Mouse (Mus musculus): Measurements from ENCODE around the gene Frrs1l. TPM values are rescaled to one million over a fixed set of nuclear protein-coding genes. Genes with fewer than 3 reads are reported as not detected.
A peak's percentile ranks its signal among the peaks of the same experiment; 100 is the strongest.

The Frrs1l gene
- polyA plus RNA-seq, 1 experiment from 2014 or later = 0.92 TPM

DNA sequence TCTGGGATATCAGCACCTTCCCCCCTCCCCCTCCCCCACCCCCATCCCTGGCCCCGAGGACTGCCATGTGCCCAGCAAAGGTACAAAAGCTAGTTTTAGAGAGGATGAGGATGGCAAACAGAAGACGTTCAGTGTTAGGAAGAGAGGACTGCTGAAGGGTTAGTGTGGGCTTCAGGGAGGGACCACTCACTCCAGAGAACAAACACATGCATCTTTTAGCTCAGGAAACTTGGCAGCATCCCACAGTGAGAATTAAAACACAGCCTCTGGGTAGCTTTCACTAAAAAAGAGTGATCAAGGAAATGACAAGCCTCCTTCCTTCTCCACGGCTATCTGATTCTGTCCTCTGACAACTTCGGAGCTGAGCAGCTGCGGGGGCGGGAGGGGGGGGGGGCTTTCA lies 20.7 kb upstream of the Frrs1l start:
- no peak for ATAC-seq
- no peak overlapping the region for H3K27ac ChIP-seq
- WGBS = 19% methylated on average over 6 of the region's 6 CpGs

DNA sequence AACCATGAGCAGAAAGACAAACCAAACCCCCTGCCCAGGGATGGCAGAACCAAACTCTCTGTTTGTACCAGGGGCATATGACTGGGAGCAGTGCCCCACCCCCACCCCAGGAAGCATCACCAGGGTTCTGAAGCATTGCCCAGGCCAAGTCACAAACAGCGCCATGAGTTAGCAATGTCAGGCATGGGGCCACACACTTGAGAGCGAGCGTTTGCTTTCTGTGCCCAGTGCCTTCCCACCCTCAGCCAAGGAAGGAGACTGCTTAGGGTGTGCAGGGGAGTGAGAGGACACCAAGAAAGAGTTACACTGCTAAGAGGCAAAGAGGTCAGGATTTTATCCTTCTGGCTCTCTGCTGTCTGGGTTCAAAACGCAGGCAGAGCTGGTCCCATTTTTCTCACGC lies 20.2 kb upstream of the Frrs1l start:
- Histone ChIP-seq H3K27ac (no peak overlapping the region), H3K4me1 (replicated peaks) (no peaks in the 10 kb centered on the region), H3K27me3 (replicated peaks) (no peaks in the 10 kb centered on the region; the same call in 1 of the 2 replicates), H3K9me3 (no peaks in the 10 kb centered on the region), H3K9ac (no peak overlapping the region), H3K36me3 (no peaks in the 10 kb centered on the region), H3K4me3 (replicated peaks) (no peak overlapping the region), H3K4me2 (replicated peaks) (no peak overlapping the region)
- 48% methylated on average over 5 of the region's 5 CpGs for WGBS
- ATAC-seq = no peak

More for the DNA sequence above, 20.7 kb upstream of the Frrs1l start:
- no peak overlapping the region for H3K4me3 ChIP-seq (replicated peaks)
- H3K36me3 ChIP-seq = no peaks in the 10 kb centered on the region
- no peak overlapping the region for H3K9ac ChIP-seq
- no peak overlapping the region for H3K4me2 ChIP-seq (replicated peaks)
- H3K27me3 ChIP-seq (replicated peaks) = no peaks in the 10 kb centered on the region; the same call in 1 of the 2 replicates
- no peaks in the 10 kb centered on the region for H3K9me3 ChIP-seq
- no peaks in the 10 kb centered on the region for H3K4me1 ChIP-seq (replicated peaks)

DNA sequence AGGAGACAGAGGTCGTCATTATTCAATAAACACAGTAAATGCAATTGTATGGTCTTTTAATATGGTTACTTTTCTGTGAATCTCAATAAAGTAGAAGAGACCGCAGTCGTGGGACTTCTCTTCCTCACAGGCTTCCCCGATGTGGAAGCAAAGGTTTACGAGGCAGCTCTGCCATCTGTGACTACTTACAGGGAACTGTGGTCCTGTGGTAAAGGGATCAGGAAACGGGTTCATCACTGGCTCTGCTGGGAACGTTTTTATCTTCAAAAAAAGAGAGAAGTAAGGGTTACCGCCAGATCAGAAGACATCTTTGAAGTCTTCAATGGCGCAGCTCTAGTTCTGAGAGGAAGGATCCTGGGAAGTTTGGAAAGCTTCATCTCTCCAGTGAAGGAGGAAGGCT lies 17.5 kb upstream of the Frrs1l start:
- ATAC-seq = no peak
- Histone ChIP-seq H3K27ac (no peak overlapping the region), H3K4me2 (replicated peaks) (no peak overlapping the region), H3K27me3 (replicated peaks) (no peaks in the 10 kb centered on the region; the same call in 1 of the 2 replicates), H3K9ac (no peak overlapping the region), H3K4me1 (replicated peaks) (no peaks in the 10 kb centered on the region), H3K36me3 (no peaks in the 10 kb centered on the region), H3K9me3 (no peaks in the 10 kb centered on the region), H3K4me3 (replicated peaks) (no peak overlapping the region)
- 74% methylated on average over 9 of the region's 9 CpGs for WGBS

GRCm38 (mm10) chr4:57005011-57005410 lies 14.8 kb upstream of the Frrs1l start:
- 66% methylated on average over 8 of the region's 8 CpGs for WGBS

GRCm38 (mm10) chr4:57003886-57004285 lies 13.7 kb upstream of the Frrs1l start:
- H3K9ac ChIP-seq = no peak overlapping the region
- H3K4me3 ChIP-seq (replicated peaks) = no peak overlapping the region
- H3K27me3 ChIP-seq (replicated peaks) = no peaks in the 10 kb centered on the region
- ATAC-seq = no peak
- 81% methylated on average over 8 of the region's 8 CpGs for WGBS
- no peaks in the 10 kb centered on the region for H3K4me1 ChIP-seq (replicated peaks)
- no peak overlapping the region for H3K4me2 ChIP-seq (replicated peaks)
- H3K9me3 ChIP-seq = no peaks in the 10 kb centered on the region
- H3K36me3 ChIP-seq = no peaks in the 10 kb centered on the region
- H3K27ac ChIP-seq = no peak overlapping the region

More at GRCm38 (mm10) chr4:57005011-57005410, 14.8 kb upstream of the Frrs1l start:
- H3K36me3 ChIP-seq = no peaks in the 10 kb centered on the region
- no peak for ATAC-seq
- no peaks in the 10 kb centered on the region for H3K4me1 ChIP-seq (replicated peaks)
- H3K4me2 ChIP-seq (replicated peaks) = no peak overlapping the region
- H3K9me3 ChIP-seq = no peaks in the 10 kb centered on the region
- H3K4me3 ChIP-seq (replicated peaks) = no peak overlapping the region
- H3K27me3 ChIP-seq (replicated peaks) = no peaks in the 10 kb centered on the region; the same call in 1 of the 2 replicates
- no peak overlapping the region for H3K27ac ChIP-seq
- no peak overlapping the region for H3K9ac ChIP-seq

DNA sequence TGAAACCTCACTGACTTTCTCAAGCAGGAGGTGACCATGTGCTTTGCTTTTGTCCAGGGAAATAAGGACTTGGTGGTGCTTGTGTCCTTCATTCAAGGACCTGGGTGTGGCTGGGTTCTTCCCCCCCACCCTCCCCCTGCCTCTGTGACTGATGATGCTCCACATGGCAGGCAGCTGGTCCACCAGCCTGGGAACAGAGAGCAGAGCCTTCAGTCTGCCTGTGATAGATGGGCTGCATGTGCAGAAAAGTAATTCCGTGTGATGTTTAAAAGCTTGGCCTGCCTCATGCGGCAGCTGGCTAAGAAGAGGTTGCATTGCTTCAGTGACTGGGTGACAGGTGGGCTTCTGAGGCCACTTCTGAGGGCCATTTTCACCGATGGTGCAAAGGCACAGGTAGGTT lies 12.6 kb upstream of the Frrs1l start:
- no peaks in the 10 kb centered on the region for H3K36me3 ChIP-seq
- no peaks in the 10 kb centered on the region for H3K4me1 ChIP-seq (replicated peaks)
- H3K9ac ChIP-seq = no peak overlapping the region
- 41% methylated on average over 3 of the region's 3 CpGs for WGBS
- H3K27me3 ChIP-seq (replicated peaks) = no peaks in the 10 kb centered on the region
- ATAC-seq = no peak
- no peak overlapping the region for H3K4me3 ChIP-seq (replicated peaks)
- no peak overlapping the region for H3K27ac ChIP-seq
- H3K9me3 ChIP-seq = no peaks in the 10 kb centered on the region
- no peak overlapping the region for H3K4me2 ChIP-seq (replicated peaks)

DNA sequence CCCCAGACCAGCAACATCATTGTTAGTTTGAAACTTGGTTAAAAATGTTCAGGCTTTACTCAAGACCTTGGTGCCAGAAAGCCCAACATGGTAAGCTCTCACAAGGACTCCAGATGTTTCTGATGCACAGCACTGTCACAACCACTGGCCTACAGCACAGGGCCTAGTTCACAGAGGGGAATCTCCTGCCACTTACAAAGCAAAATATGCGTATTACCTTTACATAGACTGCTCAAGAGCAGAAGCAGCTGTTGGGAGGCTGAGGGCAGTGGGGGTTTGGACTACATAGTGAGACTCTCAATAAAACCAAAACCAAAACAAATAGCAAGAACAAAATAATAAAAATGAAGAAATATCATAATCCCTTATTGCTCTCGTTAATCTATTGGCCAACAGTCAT lies 11.2 kb upstream of the Frrs1l start:
- whole genome bisulfite sequencing = 91% methylated on average over 2 of the region's 2 CpGs
- H3K9ac ChIP-seq = no peak overlapping the region
- no peaks in the 10 kb centered on the region for H3K9me3 ChIP-seq
- H3K36me3 ChIP-seq = no peaks in the 10 kb centered on the region
- no peak for ATAC-seq
- no peak overlapping the region for H3K4me3 ChIP-seq (replicated peaks)
- H3K27ac ChIP-seq = no peak overlapping the region
- H3K4me2 ChIP-seq (replicated peaks) = no peak overlapping the region
- no peaks in the 10 kb centered on the region for H3K27me3 ChIP-seq (replicated peaks)
- no peaks in the 10 kb centered on the region for H3K4me1 ChIP-seq (replicated peaks)

- Histone ChIP-seq H3K4me2 (replicated peaks) (no peak overlapping the region), H3K4me3 (replicated peaks) (no peak overlapping the region), H3K9ac (no peak overlapping the region), H3K36me3 (no peaks in the 10 kb centered on the region), H3K9me3 (no peaks in the 10 kb centered on the region), H3K27ac (no peak overlapping the region), H3K4me1 (replicated peaks) (peaks cover 4% of the 10 kb centered on the region; the same call in 1 of the 2 replicates), H3K27me3 (replicated peaks) (peaks cover 20% of the 10 kb centered on the region)
- WGBS = 74% methylated on average over 7 of the region's 7 CpGs
- no peak for ATAC-seq
Measured at GRCm38 (mm10) chr4:56993331-56993730, 3.1 kb upstream of the Frrs1l start.

GRCm38 (mm10) chr4:56991951-56992350 lies 1.8 kb upstream of the Frrs1l start:
- ATAC-seq = no peak
- H3K4me3 ChIP-seq (replicated peaks) = no peak overlapping the region
- H3K9ac ChIP-seq = no peak overlapping the region
- H3K4me1 ChIP-seq (replicated peaks) = peaks cover 4% of the 10 kb centered on the region; the same call in 1 of the 2 replicates
- no peaks in the 10 kb centered on the region for H3K9me3 ChIP-seq
- H3K4me2 ChIP-seq (replicated peaks) = no peak overlapping the region
- H3K27me3 ChIP-seq (replicated peaks) = peaks cover 23% of the 10 kb centered on the region
- WGBS = 59% methylated on average over 2 of the region's 2 CpGs
- H3K36me3 ChIP-seq = no peaks in the 10 kb centered on the region
- H3K27ac ChIP-seq = no peak overlapping the region

GRCm38 (mm10) chr4:56989431-56990214 lies 568 bp downstream of the Frrs1l start:
- ATAC-seq = peak; percentile 47
- peaks cover 4% of the 10 kb centered on the region; the same call in 1 of the 2 replicates for H3K4me1 ChIP-seq (replicated peaks)

GRCm38 (mm10) chr4:56965586-56966179 lies 24.5 kb downstream of the Frrs1l start:
- no peaks in the 10 kb centered on the region for H3K4me1 ChIP-seq (replicated peaks)
- H3K36me3 ChIP-seq = no peaks in the 10 kb centered on the region
- H3K4me2 ChIP-seq (replicated peaks) = no peak overlapping the region
- WGBS = 70% methylated on average over 7 of the region's 7 CpGs
- no peaks in the 10 kb centered on the region for H3K27me3 ChIP-seq (replicated peaks)
- no peak for ATAC-seq
- H3K9me3 ChIP-seq = no peaks in the 10 kb centered on the region
- no peak overlapping the region for H3K27ac ChIP-seq
- no peak overlapping the region for H3K4me3 ChIP-seq (replicated peaks)
- H3K9ac ChIP-seq = no peak overlapping the region

More at GRCm38 (mm10) chr4:56989431-56990214, 568 bp downstream of the Frrs1l start:
- Histone ChIP-seq H3K4me3 (replicated peaks) (peak overlapping the region; percentile 55), H3K4me2 (replicated peaks) (peak overlapping the region; percentile 97), H3K27ac (no peak overlapping the region), H3K9me3 (no peaks in the 10 kb centered on the region), H3K27me3 (replicated peaks) (peaks cover 23% of the 10 kb centered on the region), H3K36me3 (no peaks in the 10 kb centered on the region), H3K9ac (peak overlapping the region; percentile 42)
- WGBS = 5% methylated on average over 45 of the region's 45 CpGs

DNA sequence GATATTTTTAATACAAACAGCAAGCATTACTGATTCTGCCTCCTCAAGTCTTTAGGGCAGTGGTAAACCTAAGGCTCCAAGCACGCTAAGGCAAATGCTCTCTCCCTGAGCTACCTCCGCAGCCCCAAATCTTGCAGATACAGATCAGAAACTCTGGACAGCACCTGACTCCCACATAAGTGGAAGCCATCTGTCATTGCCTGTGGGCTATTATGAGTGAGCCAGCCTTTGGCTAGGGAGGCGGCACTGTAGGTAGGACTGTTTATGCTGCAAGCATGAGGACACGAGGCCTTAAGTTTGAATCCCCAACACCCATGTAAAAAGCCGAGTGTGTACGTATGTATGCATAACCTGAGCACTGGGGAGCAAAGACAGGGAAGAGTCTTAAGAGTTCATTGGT lies 26.5 kb downstream of the Frrs1l start:
- Histone ChIP-seq H3K4me1 (replicated peaks) (no peaks in the 10 kb centered on the region), H3K36me3 (no peaks in the 10 kb centered on the region), H3K9ac (no peak overlapping the region), H3K27me3 (replicated peaks) (no peaks in the 10 kb centered on the region), H3K4me2 (replicated peaks) (no peak overlapping the region), H3K9me3 (no peaks in the 10 kb centered on the region), H3K4me3 (replicated peaks) (no peak overlapping the region), H3K27ac (no peak overlapping the region)
- ATAC-seq = no peak
- WGBS = 88% methylated on average over 6 of the region's 6 CpGs
